Mouse (Mus musculus): ENCODE results near the gene Cplx2.

GRCm38 (mm10) chr13:54428771-54429170 is 57.6 kb downstream of the Cplx2 start:
- no peak for TF ChIP-seq CTCF (IDR thresholded peaks at IDR 0.05; ENCODE audit: borderline replicate concordance, insufficient read depth, low read depth, low read length)
- no peak for TF ChIP-seq POLR2A (IDR thresholded peaks at IDR 0.05; ENCODE audit: borderline replicate concordance, insufficient read depth, low read length)
